Mouse (Mus musculus): ENCODE data around the gene Gpx3. TPM values are rescaled to one million over a fixed set of nuclear protein-coding genes. Genes with fewer than 3 reads are reported as not detected.

Gpx3 gene
- polyA plus RNA-seq, 1 experiment from 2014 or later, result 144 TPM

- H3K36me3 ChIP-seq (ENCODE audit: insufficient read depth), result peaks cover 74% of the 10 kb centered on the region
- WGBS, result 85% methylated on average over 3 of the region's 3 CpGs
- no peaks in the 10 kb centered on the region for H3K27me3 ChIP-seq (ENCODE audit: insufficient read depth, low read length)
- no peak overlapping the region for H3K27ac ChIP-seq (ENCODE audit: low read depth)
- TF ChIP-seq CTCF (IDR thresholded peaks at IDR 0.05; ENCODE audit: low read depth), result no peak
- no peak overlapping the region for H3K4me2 ChIP-seq
- no peak overlapping the region for H3K4me3 ChIP-seq (ENCODE audit: low read depth, low read length)
- H3K9me3 ChIP-seq (ENCODE audit: low read depth, low read length), result no peaks in the 10 kb centered on the region
- DNase-seq (no peak), ATAC-seq (ENCODE audit: insufficient read depth) (no peak)
- no peak overlapping the region for H3K9ac ChIP-seq
- H3K4me1 ChIP-seq (ENCODE audit: insufficient read depth), result no peaks in the 10 kb centered on the region
Measured at GRCm38 (mm10) chr11:54922488-54922887, 20.2 kb downstream of the Gpx3 start.

- Histone ChIP-seq H3K9me3 (ENCODE audit: low read depth, low read length) (no peaks in the 10 kb centered on the region), H3K27me3 (ENCODE audit: insufficient read depth, low read length) (no peaks in the 10 kb centered on the region), H3K4me2 (no peak overlapping the region), H3K36me3 (ENCODE audit: insufficient read depth) (peaks cover 67% of the 10 kb centered on the region), H3K4me3 (ENCODE audit: low read depth, low read length) (no peak overlapping the region), H3K27ac (ENCODE audit: low read depth) (no peak overlapping the region), H3K9ac (no peak overlapping the region), H3K4me1 (ENCODE audit: insufficient read depth) (no peaks in the 10 kb centered on the region)
- DNase-seq (no peak), ATAC-seq (ENCODE audit: insufficient read depth) (no peak)
- no peak for TF ChIP-seq CTCF (IDR thresholded peaks at IDR 0.05; ENCODE audit: low read depth)
- WGBS, result 89% methylated on average over 14 of the region's 14 CpGs
Measured at GRCm38 (mm10) chr11:54924145-54924544, 21.9 kb downstream of the Gpx3 start.

GRCm38 (mm10) chr11:54927346-54928140 is 25.3 kb downstream of the Gpx3 start:
- DNase-seq (peak; percentile 82), ATAC-seq (ENCODE audit: insufficient read depth) (peak; percentile 59; the same call in 1 of the 2 replicates)
- H3K4me2 ChIP-seq, result no peak overlapping the region
- no peak overlapping the region for H3K9ac ChIP-seq
- no peaks in the 10 kb centered on the region for H3K27me3 ChIP-seq (ENCODE audit: insufficient read depth, low read length)
- peak; percentile 88 for TF ChIP-seq CTCF (IDR thresholded peaks at IDR 0.05; ENCODE audit: low read depth)
- no peaks in the 10 kb centered on the region for H3K4me1 ChIP-seq (ENCODE audit: insufficient read depth)
- peaks cover 67% of the 10 kb centered on the region for H3K36me3 ChIP-seq (ENCODE audit: insufficient read depth)
- no peak overlapping the region for H3K27ac ChIP-seq (ENCODE audit: low read depth)
- H3K4me3 ChIP-seq (ENCODE audit: low read depth, low read length), result no peak overlapping the region
- no peaks in the 10 kb centered on the region for H3K9me3 ChIP-seq (ENCODE audit: low read depth, low read length)
- WGBS, result 72% methylated on average over 14 of the region's 14 CpGs

- DNase-seq, result no peak
- H3K36me3 ChIP-seq (ENCODE audit: insufficient read depth), result peaks cover 61% of the 10 kb centered on the region
- H3K27me3 ChIP-seq (ENCODE audit: insufficient read depth, low read length), result no peaks in the 10 kb centered on the region
- no peak for ATAC-seq (ENCODE audit: insufficient read depth)
- 86% methylated on average over 3 of the region's 3 CpGs for WGBS
- no peak overlapping the region for H3K9ac ChIP-seq
- H3K27ac ChIP-seq (ENCODE audit: low read depth), result no peak overlapping the region
- H3K4me1 ChIP-seq (ENCODE audit: insufficient read depth), result no peaks in the 10 kb centered on the region
- no peaks in the 10 kb centered on the region for H3K9me3 ChIP-seq (ENCODE audit: low read depth, low read length)
- H3K4me3 ChIP-seq (ENCODE audit: low read depth, low read length), result no peak overlapping the region
- no peak overlapping the region for H3K4me2 ChIP-seq
- TF ChIP-seq CTCF (IDR thresholded peaks at IDR 0.05; ENCODE audit: low read depth), result no peak
Measured at GRCm38 (mm10) chr11:54928219-54928618, 26.0 kb downstream of the Gpx3 start.

GRCm38 (mm10) chr11:54928886-54929285 is 26.6 kb downstream of the Gpx3 start:
- Histone ChIP-seq H3K27me3 (ENCODE audit: insufficient read depth, low read length) (no peaks in the 10 kb centered on the region), H3K9ac (no peak overlapping the region), H3K4me1 (ENCODE audit: insufficient read depth) (no peaks in the 10 kb centered on the region), H3K4me3 (ENCODE audit: low read depth, low read length) (no peak overlapping the region), H3K4me2 (no peak overlapping the region), H3K27ac (ENCODE audit: low read depth) (no peak overlapping the region), H3K9me3 (ENCODE audit: low read depth, low read length) (no peaks in the 10 kb centered on the region), H3K36me3 (ENCODE audit: insufficient read depth) (peaks cover 58% of the 10 kb centered on the region)
- ATAC-seq (ENCODE audit: insufficient read depth), result no peak
- 79% methylated on average over 7 of the region's 7 CpGs for WGBS
- no peak for TF ChIP-seq CTCF (IDR thresholded peaks at IDR 0.05; ENCODE audit: low read depth)
- no peak for DNase-seq

- H3K4me2 ChIP-seq, result no peak overlapping the region
- no peaks in the 10 kb centered on the region for H3K4me1 ChIP-seq (ENCODE audit: insufficient read depth)
- H3K9ac ChIP-seq, result no peak overlapping the region
- no peak for ATAC-seq (ENCODE audit: insufficient read depth)
- no peak overlapping the region for H3K27ac ChIP-seq (ENCODE audit: low read depth)
- no peak overlapping the region for H3K4me3 ChIP-seq (ENCODE audit: low read depth, low read length)
- peaks cover 59% of the 10 kb centered on the region for H3K36me3 ChIP-seq (ENCODE audit: insufficient read depth)
- no peaks in the 10 kb centered on the region for H3K27me3 ChIP-seq (ENCODE audit: insufficient read depth, low read length)
- H3K9me3 ChIP-seq (ENCODE audit: low read depth, low read length), result no peaks in the 10 kb centered on the region
- DNase-seq, result no peak
- no peak for TF ChIP-seq CTCF (IDR thresholded peaks at IDR 0.05; ENCODE audit: low read depth)
- WGBS, result 79% methylated on average over 6 of the region's 6 CpGs
Measured at GRCm38 (mm10) chr11:54929290-54929689, 27.0 kb downstream of the Gpx3 start.

GRCm38 (mm10) chr11:54929744-54930143 is 27.5 kb downstream of the Gpx3 start:
- H3K36me3 ChIP-seq (ENCODE audit: insufficient read depth), result peaks cover 60% of the 10 kb centered on the region
- H3K9me3 ChIP-seq (ENCODE audit: low read depth, low read length), result no peaks in the 10 kb centered on the region
- no peak overlapping the region for H3K4me2 ChIP-seq
- ATAC-seq (ENCODE audit: insufficient read depth) (no peak), DNase-seq (no peak)
- no peak overlapping the region for H3K9ac ChIP-seq
- H3K27me3 ChIP-seq (ENCODE audit: insufficient read depth, low read length), result no peaks in the 10 kb centered on the region
- H3K4me1 ChIP-seq (ENCODE audit: insufficient read depth), result no peaks in the 10 kb centered on the region
- 83% methylated on average over 8 of the region's 8 CpGs for WGBS
- no peak for TF ChIP-seq CTCF (IDR thresholded peaks at IDR 0.05; ENCODE audit: low read depth)
- no peak overlapping the region for H3K27ac ChIP-seq (ENCODE audit: low read depth)
- no peak overlapping the region for H3K4me3 ChIP-seq (ENCODE audit: low read depth, low read length)

All from lung, embryonic 14.5 days (tissue).